Mouse (Mus musculus) kidney, embryonic 16.5 days (tissue): ENCODE measurements at regions not wholly inside any gene's neighbourhood (a gene's known extent, or its start where the extent isn't known, plus 50 kb on each side); places are given as distances from the start of the nearest gene placed in this dataset.

Source experiments
- ATAC-seq: fragments of 200-750 bp; cut with Nextera tagmentation; 2 replicates; pipeline ENCODE4 v1.8.0; 2017; ENCODE audit warnings: moderate TSS enrichment; ENCODE audit not compliant: low FRiP score, low TSS enrichment
- H3K27ac ChIP-seq: fragments of 300-500 bp; sonication (generic); 2 replicates; pipeline ENCODE4 v1.5.1; 2014; ENCODE audit warnings: low read length
- H3K27me3 ChIP-seq: fragments of 300-500 bp; sonication (generic); 2 replicates; pipeline ENCODE4 v1.6.1; 2014; ENCODE audit warnings: low read length, control low read depth, mixed read lengths; ENCODE audit not compliant: insufficient read depth
- H3K36me3 ChIP-seq: fragments of 300-500 bp; sonication (generic); 2 replicates; pipeline ENCODE4 v1.6.1; 2014; ENCODE audit warnings: low read length, control low read depth, mixed read lengths; ENCODE audit not compliant: insufficient read depth
- H3K4me1 ChIP-seq: fragments of 300-500 bp; sonication (generic); 2 replicates; pipeline ENCODE4 v1.6.1; 2014; ENCODE audit warnings: low read length, control low read depth, mixed read lengths; ENCODE audit not compliant: insufficient read depth
- H3K4me2 ChIP-seq: fragments of 300-500 bp; sonication (generic); replicated peaks from 2 replicates; pipeline ENCODE4 v1.6.1; 2014; ENCODE audit warnings: low read depth, low read length
- H3K4me3 ChIP-seq: fragments of 300-500 bp; sonication (generic); 2 replicates; pipeline ENCODE4 v1.5.1; 2014; ENCODE audit warnings: mild to moderate bottlenecking, low read length
- H3K9ac ChIP-seq: fragments of 300-500 bp; sonication (generic); replicated peaks from 2 replicates; pipeline ENCODE4 v1.6.1; 2014; ENCODE audit warnings: low read length
- H3K9me3 ChIP-seq: fragments of 300-500 bp; sonication (generic); 2 replicates; pipeline ENCODE4 v1.6.1; 2016; ENCODE audit warnings: low read length, control low read depth
- WGBS: fragments of 180-500 bp; shearing (Covaris S2); extraction: QIAGEN DNeasy Blood & Tissue Kit; methylation state at CpG from one replicate; pipeline ENCODE4 v1.1.7; 2014; 5-methylcytosine and 5-hydroxymethylcytosine counted together

DNA sequence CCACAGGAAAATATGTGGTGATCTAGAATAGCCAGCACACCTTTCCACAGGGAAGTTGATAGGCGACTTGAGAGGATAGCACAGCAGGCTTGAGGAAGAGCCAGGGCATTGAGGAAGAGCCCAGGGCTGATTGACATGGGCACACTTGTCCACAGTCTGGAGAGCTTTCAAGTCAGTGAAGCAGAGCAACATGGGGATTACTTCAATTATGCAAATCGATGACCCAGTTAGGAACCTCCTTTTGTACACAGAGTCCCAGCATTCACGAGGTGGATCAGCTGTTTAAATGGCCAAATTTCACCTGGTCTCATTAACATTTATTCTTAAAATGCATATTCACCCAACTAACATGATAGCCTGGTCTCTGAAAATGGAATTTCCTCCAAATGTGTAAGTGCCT lies 186.1 kb downstream of the Brinp2 start:
- no peak overlapping the region for H3K4me3 ChIP-seq
- H3K9me3 ChIP-seq = no peaks in the 10 kb centered on the region
- H3K27me3 ChIP-seq = no peaks in the 10 kb centered on the region
- no peak overlapping the region for H3K9ac ChIP-seq
- H3K4me1 ChIP-seq = no peaks in the 10 kb centered on the region
- no peak overlapping the region for H3K4me2 ChIP-seq
- H3K27ac ChIP-seq = no peak overlapping the region
- WGBS = 54% methylated on average over 3 of the region's 3 CpGs
- no peak for ATAC-seq
- H3K36me3 ChIP-seq = no peaks in the 10 kb centered on the region

DNA sequence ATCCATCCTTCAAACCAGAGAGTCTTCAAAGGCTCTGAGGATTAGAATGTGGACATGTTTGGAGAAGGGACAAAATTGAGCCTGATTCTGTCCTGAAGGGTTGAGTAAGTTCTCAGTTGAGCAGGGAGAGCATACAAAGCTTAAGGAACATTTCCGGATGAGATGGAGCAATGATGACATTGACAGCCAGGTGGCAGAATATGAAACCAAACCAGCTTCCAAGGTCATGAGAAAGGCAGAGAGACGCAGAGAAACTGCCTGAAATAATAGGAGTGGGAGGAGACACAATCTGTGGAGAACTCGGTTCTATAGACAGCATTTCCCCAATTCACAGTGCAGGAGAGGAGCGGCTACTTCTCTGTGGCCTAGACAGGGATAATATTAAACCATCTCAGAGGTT lies 176.0 kb downstream of the Brinp2 start:
- 48% methylated on average over 4 of the region's 4 CpGs for WGBS
- no peaks in the 10 kb centered on the region for H3K36me3 ChIP-seq
- H3K9me3 ChIP-seq = no peaks in the 10 kb centered on the region
- no peaks in the 10 kb centered on the region for H3K27me3 ChIP-seq
- no peak for ATAC-seq
- H3K9ac ChIP-seq = no peak overlapping the region
- no peak overlapping the region for H3K4me3 ChIP-seq
- no peaks in the 10 kb centered on the region for H3K4me1 ChIP-seq
- no peak overlapping the region for H3K27ac ChIP-seq
- H3K4me2 ChIP-seq = no peak overlapping the region

DNA sequence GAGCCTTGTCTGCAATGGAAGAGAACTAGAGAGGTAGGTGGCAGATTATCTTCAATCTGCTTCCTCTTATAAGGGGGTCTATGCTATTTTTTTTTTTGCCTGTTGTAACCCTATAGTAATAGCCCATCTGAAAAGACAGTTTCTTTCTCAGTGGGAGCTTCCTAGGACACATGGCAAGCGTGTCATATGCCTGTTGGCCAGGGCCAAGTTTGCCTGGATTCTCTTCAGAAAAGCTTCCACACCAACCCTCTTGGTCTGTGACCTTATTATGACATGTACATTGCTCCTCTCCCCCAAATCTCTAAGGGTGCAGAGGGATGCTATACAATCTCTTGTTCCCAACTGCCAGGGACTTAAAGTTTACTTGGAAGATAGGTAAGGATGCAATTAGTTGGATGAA lies 174.8 kb downstream of the Brinp2 start:
- Histone ChIP-seq H3K4me1 (no peaks in the 10 kb centered on the region), H3K4me2 (no peak overlapping the region), H3K27ac (no peak overlapping the region), H3K27me3 (no peaks in the 10 kb centered on the region), H3K4me3 (no peak overlapping the region), H3K9ac (no peak overlapping the region), H3K36me3 (no peaks in the 10 kb centered on the region), H3K9me3 (no peaks in the 10 kb centered on the region)
- 76% methylated on average over 1 of the region's 1 CpGs for WGBS
- no peak for ATAC-seq

DNA sequence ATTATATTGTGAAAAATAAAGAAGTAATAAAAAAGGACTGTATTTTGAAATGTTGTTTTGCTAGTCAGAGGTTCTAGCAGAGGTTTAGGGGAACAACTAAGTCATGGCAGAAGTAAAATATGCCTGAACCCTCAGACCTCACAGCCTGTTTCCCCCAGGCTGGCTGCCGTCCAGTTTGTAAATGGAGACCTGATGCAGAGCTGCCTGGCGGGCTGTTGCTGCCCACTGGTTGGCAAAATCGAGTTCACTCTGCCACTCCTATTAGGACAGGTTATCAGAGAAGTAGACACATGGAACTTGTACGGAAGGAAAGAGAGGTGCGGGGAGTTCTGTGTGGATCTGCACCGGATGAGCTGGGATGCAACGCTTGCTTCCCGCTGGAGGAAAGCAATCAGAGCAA lies 168.5 kb downstream of the Brinp2 start:
- Histone ChIP-seq H3K4me2 (no peak overlapping the region), H3K27ac (no peak overlapping the region), H3K27me3 (no peaks in the 10 kb centered on the region), H3K36me3 (no peaks in the 10 kb centered on the region), H3K9me3 (no peaks in the 10 kb centered on the region), H3K9ac (no peak overlapping the region), H3K4me3 (no peak overlapping the region), H3K4me1 (no peaks in the 10 kb centered on the region)
- WGBS = 60% methylated on average over 8 of the region's 8 CpGs
- ATAC-seq = no peak

DNA sequence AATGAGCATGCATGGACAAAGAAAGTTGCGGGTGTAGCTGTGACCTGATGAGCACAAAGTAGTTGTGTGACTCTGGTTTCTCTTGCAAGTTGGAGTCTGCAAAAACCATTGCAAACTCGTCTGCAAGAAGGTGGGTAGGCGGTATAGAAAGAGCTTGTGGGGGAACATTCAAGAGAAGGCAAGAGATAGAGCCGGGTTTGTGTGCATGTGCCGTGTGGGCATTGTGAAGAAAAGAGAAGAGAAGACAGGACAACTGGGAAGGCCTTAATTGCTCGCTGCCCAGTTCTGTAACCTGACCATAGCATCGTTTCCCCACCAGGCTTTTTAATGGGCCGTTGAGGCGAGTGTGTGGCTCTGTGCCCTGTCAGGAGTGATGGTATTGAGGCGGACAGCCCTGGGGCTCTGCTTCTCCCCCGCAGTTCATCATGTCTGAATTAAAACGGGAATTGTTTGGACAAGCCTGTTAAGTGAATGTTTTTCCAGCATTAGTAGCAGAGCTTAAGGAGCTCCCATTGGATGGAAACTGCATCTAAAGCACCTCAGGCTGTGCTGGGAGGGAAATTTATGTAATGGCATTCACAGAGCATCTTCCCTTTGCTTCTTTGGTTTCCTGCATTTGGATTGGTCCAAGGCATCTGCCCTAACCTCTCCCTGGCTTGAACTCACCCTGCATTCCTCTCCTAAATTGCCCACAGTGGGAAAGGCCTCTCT lies 163.1 kb downstream of the Brinp2 start:
- no peaks in the 10 kb centered on the region for H3K36me3 ChIP-seq
- H3K4me3 ChIP-seq = no peak overlapping the region
- no peaks in the 10 kb centered on the region for H3K4me1 ChIP-seq
- H3K9me3 ChIP-seq = no peaks in the 10 kb centered on the region
- WGBS = 26% methylated on average over 12 of the region's 12 CpGs
- peak; percentile 82 for ATAC-seq
- H3K27ac ChIP-seq = peak overlapping the region; percentile 51; the same call in 1 of the 2 replicates
- no peak overlapping the region for H3K9ac ChIP-seq
- H3K27me3 ChIP-seq = no peaks in the 10 kb centered on the region
- no peak overlapping the region for H3K4me2 ChIP-seq

DNA sequence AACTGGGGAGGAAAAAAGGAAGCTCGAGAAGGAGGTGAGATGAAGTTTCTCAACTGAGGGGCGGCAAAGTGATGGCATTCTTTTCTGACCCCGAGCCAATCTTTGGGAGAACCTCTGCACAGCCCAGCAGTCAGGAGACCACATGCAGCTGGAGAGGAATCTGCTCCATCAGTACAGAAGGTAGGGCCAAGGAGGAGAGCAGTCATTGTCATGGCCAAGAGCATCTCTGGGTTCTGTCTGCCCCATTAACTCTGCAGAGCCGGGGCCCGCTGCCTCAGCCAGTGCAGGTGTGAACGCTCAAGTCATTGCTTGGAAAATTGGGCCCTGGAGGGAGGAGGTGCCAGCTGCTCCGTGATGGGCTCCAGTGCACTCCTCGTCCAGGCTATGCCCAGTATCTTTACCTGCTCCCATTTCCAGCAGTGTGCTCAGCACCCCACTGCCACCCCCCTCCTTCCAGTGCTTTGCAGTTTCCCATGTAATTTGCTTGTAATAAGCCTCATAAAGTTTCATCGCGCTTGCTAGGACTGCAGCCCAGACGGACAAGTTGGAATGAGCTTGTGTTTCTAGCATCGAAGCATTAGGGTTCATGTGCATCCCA lies 162.1 kb downstream of the Brinp2 start:
- H3K4me3 ChIP-seq = no peak overlapping the region
- H3K4me1 ChIP-seq = no peaks in the 10 kb centered on the region
- H3K9ac ChIP-seq = no peak overlapping the region
- peak; percentile 92 for ATAC-seq
- no peaks in the 10 kb centered on the region for H3K36me3 ChIP-seq
- no peaks in the 10 kb centered on the region for H3K9me3 ChIP-seq
- WGBS = 30% methylated on average over 12 of the region's 12 CpGs
- no peaks in the 10 kb centered on the region for H3K27me3 ChIP-seq
- no peak overlapping the region for H3K27ac ChIP-seq
- no peak overlapping the region for H3K4me2 ChIP-seq
